Mouse (Mus musculus) spleen, adult 2 months (tissue): ENCODE measurements around the gene Trpv1.

ENCODE experiments used
- CTCF ChIP-seq: fragments of 200-500 bp; IDR thresholded peaks from 2 replicates; pipeline ENCODE4 v1.5.1; 2011; ENCODE audit warnings: mild to moderate bottlenecking, inconsistent platforms; ENCODE audit not compliant: insufficient read depth, insufficient read length, insufficient replicate concordance; ENCODE audit errors: extremely low read depth
- POLR2A ChIP-seq: fragments of 200-500 bp; IDR thresholded peaks from 2 replicates; pipeline ENCODE4 v1.6.1; 2011; ENCODE audit warnings: low read depth, low read length, inconsistent platforms

- no peak for TF ChIP-seq CTCF
- TF ChIP-seq POLR2A, result no peak
Observed at GRCm38 (mm10) chr11:73258664-73259063, 24.6 kb downstream of the Trpv1 start.
